Mouse (Mus musculus): ENCODE measurements around the gene Gm813. TPM values are rescaled to one million over a fixed set of nuclear protein-coding genes. Genes with fewer than 3 reads are reported as not detected.
A peak's percentile ranks its signal among the peaks of the same experiment; 100 is the strongest.
"Not testable (repeated sequence)": the region's sequence is repeated elsewhere in the genome, so short reads cannot be mapped to it uniquely, and the experiment has no call there.

The Gm813 gene
- not detected for polyA plus RNA-seq (2021)

GRCm38 (mm10) chr16:58616878-58617277 lies at the start of gene Gm813:
Gene Gm813 (minus strand): TSS chr16:58616978.
- no peak for DNase-seq (ENCODE audit: low read depth, low spot score)
- POLR2A ChIA-PET = no interaction called here
- no peak for ATAC-seq
- no peak for TF ChIP-seq CTCF (IDR thresholded peaks at IDR 0.05)
- CTCF ChIA-PET = interaction anchor here (0.7 to 1.6 kb wide), 5 partner anchors 10 to 162 kb away, joined by 3 to 5 read pairs (median 3); no protein-coding TSS in a partner anchor
- H3K27me3 ChIP-seq = no peaks in the 10 kb centered on the region
- in situ Hi-C loops (cut with MboI; ENCODE audit: low pct_unique_long_range_greater_than_20kb) = no loop called here

- DNase-seq (ENCODE audit: low read depth, low spot score); H3K27me3 ChIP-seq; ATAC-seq; in situ Hi-C loops (cut with MboI; ENCODE audit: low pct_unique_long_range_greater_than_20kb); POLR2A ChIA-PET: not testable (repeated sequence)
- CTCF ChIA-PET = interaction anchor here (1.5 kb wide), 1 partner anchor 203 kb away, joined by 3 read pairs; no protein-coding TSS in a partner anchor
Measured at GRCm38 (mm10) chr16:58665137-58665536, 48.4 kb upstream of the Gm813 start.

- DNase-seq (ENCODE audit: low read depth, low spot score) (no peak), ATAC-seq (no peak)
- TF ChIP-seq CTCF (IDR thresholded peaks at IDR 0.05) = no peak
- peaks cover 8% of the 10 kb centered on the region for H3K27me3 ChIP-seq
- in situ Hi-C loops (cut with MboI; ENCODE audit: low pct_unique_long_range_greater_than_20kb) = no loop called here
- ChIA-PET POLR2A (no interaction called here), CTCF (interaction anchor here (1.5 kb wide), 1 partner anchor 201 kb away, joined by 3 read pairs; no protein-coding TSS in a partner anchor)
Measured at GRCm38 (mm10) chr16:58663816-58664215, 47.0 kb upstream of the Gm813 start.

DNA sequence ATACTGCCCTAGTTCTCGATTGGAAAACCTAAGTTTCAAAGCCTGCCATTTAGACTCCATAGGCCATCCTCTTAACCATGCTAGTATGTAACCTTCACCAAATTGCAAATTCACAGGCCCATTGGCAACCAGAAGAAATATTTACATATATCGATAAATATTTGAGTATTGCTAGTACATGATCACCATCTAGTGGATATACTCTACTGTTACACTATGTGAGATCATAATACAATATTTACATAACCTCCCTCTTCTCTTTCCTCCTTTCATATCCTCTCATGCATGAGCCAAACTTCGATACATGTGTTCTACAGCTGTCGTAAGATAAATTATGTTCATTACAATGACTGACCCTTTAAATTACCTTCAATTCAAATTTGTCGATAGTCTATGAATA lies 46.2 kb upstream of the Gm813 start:
- ChIA-PET POLR2A (no interaction called here), CTCF (no interaction called here)
- peaks cover 8% of the 10 kb centered on the region for H3K27me3 ChIP-seq
- peak; percentile 20 for TF ChIP-seq CTCF (IDR thresholded peaks at IDR 0.05)
- in situ Hi-C loops (cut with MboI; ENCODE audit: low pct_unique_long_range_greater_than_20kb) = no loop called here
- no peak for ATAC-seq
- no peak for DNase-seq (ENCODE audit: low read depth, low spot score)

GRCm38 (mm10) chr16:58662287-58662791 lies 45.6 kb upstream of the Gm813 start:
- ATAC-seq (no peak), DNase-seq (ENCODE audit: low read depth, low spot score) (no peak)
- peaks cover 8% of the 10 kb centered on the region for H3K27me3 ChIP-seq
- CTCF ChIA-PET = no interaction called here
- in situ Hi-C loops (cut with MboI; ENCODE audit: low pct_unique_long_range_greater_than_20kb) = no loop called here
- no peak for TF ChIP-seq CTCF (IDR thresholded peaks at IDR 0.05)
- POLR2A ChIA-PET = no interaction called here

GRCm38 (mm10) chr16:58661826-58662225 lies 45.0 kb upstream of the Gm813 start:
- no peak for TF ChIP-seq CTCF (IDR thresholded peaks at IDR 0.05)
- DNase-seq (ENCODE audit: low read depth, low spot score) = no peak
- no peak for ATAC-seq

GRCm38 (mm10) chr16:58658668-58659067 lies 41.9 kb upstream of the Gm813 start:
- ChIA-PET CTCF (no interaction called here), POLR2A (no interaction called here)
- DNase-seq (ENCODE audit: low read depth, low spot score) (no peak), ATAC-seq (no peak)
- TF ChIP-seq CTCF (IDR thresholded peaks at IDR 0.05) = no peak
- H3K27me3 ChIP-seq = peaks cover 11% of the 10 kb centered on the region
- in situ Hi-C loops (cut with MboI; ENCODE audit: low pct_unique_long_range_greater_than_20kb) = no loop called here

More at GRCm38 (mm10) chr16:58661826-58662225, 45.0 kb upstream of the Gm813 start:
- H3K27me3 ChIP-seq = peaks cover 8% of the 10 kb centered on the region
- in situ Hi-C loops (cut with MboI; ENCODE audit: low pct_unique_long_range_greater_than_20kb) = no loop called here
- ChIA-PET CTCF (no interaction called here), POLR2A (no interaction called here)

GRCm38 (mm10) chr16:58656526-58656925 lies 39.7 kb upstream of the Gm813 start:
- ChIA-PET POLR2A (no interaction called here), CTCF (no interaction called here)
- TF ChIP-seq CTCF (IDR thresholded peaks at IDR 0.05) = no peak
- ATAC-seq = no peak
- in situ Hi-C loops (cut with MboI; ENCODE audit: low pct_unique_long_range_greater_than_20kb) = no loop called here
- H3K27me3 ChIP-seq = peaks cover 7% of the 10 kb centered on the region
- DNase-seq (ENCODE audit: low read depth, low spot score) = no peak

DNA sequence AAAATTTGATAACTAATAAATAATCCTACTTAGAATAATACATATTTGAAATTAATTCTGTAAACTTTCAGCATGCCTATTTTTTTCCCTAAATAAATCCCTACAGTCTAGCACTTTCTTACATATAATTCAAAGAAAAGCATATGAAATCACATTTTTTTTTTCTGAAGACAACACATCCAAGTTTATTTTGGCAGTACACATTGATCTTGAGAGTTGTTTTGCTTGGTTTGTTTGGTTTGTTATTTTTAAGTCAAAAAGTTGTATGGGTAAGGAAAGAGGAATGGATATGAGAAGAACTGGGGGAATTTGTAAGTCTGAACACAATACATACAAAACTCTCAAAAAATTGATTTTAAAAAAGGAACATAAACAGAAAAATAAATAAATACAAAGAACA lies 39.0 kb upstream of the Gm813 start:
- in situ Hi-C loops (cut with MboI; ENCODE audit: low pct_unique_long_range_greater_than_20kb) = no loop called here
- no peak for TF ChIP-seq CTCF (IDR thresholded peaks at IDR 0.05)
- ChIA-PET CTCF (no interaction called here), POLR2A (no interaction called here)
- no peak for ATAC-seq
- DNase-seq (ENCODE audit: low read depth, low spot score) = no peak
- H3K27me3 ChIP-seq = peaks cover 7% of the 10 kb centered on the region

GRCm38 (mm10) chr16:58649979-58650378 lies 33.2 kb upstream of the Gm813 start:
- TF ChIP-seq CTCF (IDR thresholded peaks at IDR 0.05) = no peak
- DNase-seq (ENCODE audit: low read depth, low spot score) = no peak
- H3K27me3 ChIP-seq = peaks cover 13% of the 10 kb centered on the region
- CTCF ChIA-PET = no interaction called here
- ATAC-seq = no peak
- POLR2A ChIA-PET = no interaction called here
- in situ Hi-C loops (cut with MboI; ENCODE audit: low pct_unique_long_range_greater_than_20kb) = no loop called here

DNA sequence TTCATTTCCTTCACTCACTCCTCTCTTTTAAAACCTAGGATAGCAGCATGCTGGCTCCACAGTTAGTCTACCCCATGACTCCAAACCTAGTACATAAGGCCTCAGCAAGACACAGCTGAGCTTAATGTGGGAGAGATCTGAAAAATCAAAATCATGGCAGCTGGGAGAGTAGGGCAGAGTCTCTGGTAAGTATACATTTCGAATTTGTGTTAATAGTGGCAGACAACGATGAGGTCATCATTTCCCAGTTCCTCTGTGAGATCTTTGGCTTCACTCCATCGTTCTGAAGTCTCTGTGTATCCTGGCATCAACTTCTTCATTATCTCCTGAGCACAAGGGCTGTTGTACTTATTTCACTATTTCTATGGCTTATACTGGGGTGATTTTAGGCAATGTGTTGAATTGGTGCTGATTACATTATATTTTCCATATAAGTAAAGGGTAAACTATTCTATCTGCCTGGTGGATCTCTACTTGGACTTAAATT lies 22.0 kb upstream of the Gm813 start, which contains the start of gene E330017A01Rik:
Gene E330017A01Rik (minus strand): TSS at position 51 of the 487 bp plus-strand sequence.
- ChIA-PET CTCF (no interaction called here), POLR2A (no interaction called here)
- no peak for DNase-seq (ENCODE audit: low read depth, low spot score)
- ATAC-seq = no peak
- no peak for TF ChIP-seq CTCF (IDR thresholded peaks at IDR 0.05)
- H3K27me3 ChIP-seq = no peaks in the 10 kb centered on the region
- in situ Hi-C loops (cut with MboI; ENCODE audit: low pct_unique_long_range_greater_than_20kb) = no loop called here

GRCm38 (mm10) chr16:58638016-58638415 lies 21.2 kb upstream of the Gm813 start:
- ATAC-seq (no peak), DNase-seq (ENCODE audit: low read depth, low spot score) (no peak)
- ChIA-PET POLR2A (no interaction called here), CTCF (no interaction called here)
- H3K27me3 ChIP-seq = no peaks in the 10 kb centered on the region
- no peak for TF ChIP-seq CTCF (IDR thresholded peaks at IDR 0.05)
- in situ Hi-C loops (cut with MboI; ENCODE audit: low pct_unique_long_range_greater_than_20kb) = no loop called here

Measured in Patski (cell line).